Mouse (Mus musculus) heart, adult 2 months (tissue): Measurements from ENCODE around the gene Nlrp4c.
A peak's percentile ranks its signal among the peaks of the same experiment; 100 is the strongest.

ENCODE experiments used
- CTCF ChIP-seq: fragments of 200-600 bp; IDR thresholded peaks from 2 replicates; pipeline ENCODE4 v1.8.1; 2022; ENCODE audit warnings: antibody characterized with exemption, mild to moderate bottlenecking, moderate library complexity
- EP300 ChIP-seq: fragments of 200-500 bp; IDR thresholded peaks from 2 replicates; pipeline ENCODE4 v1.6.1; 2011; ENCODE audit warnings: low read depth, low read length, control low read depth; ENCODE audit not compliant: insufficient read depth
- POLR2A ChIP-seq: fragments of 200-500 bp; IDR thresholded peaks from 2 replicates; pipeline ENCODE4 v1.6.1; 2011; ENCODE audit warnings: mild to moderate bottlenecking, low read depth, low read length, control low read depth; ENCODE audit not compliant: insufficient read depth

DNA sequence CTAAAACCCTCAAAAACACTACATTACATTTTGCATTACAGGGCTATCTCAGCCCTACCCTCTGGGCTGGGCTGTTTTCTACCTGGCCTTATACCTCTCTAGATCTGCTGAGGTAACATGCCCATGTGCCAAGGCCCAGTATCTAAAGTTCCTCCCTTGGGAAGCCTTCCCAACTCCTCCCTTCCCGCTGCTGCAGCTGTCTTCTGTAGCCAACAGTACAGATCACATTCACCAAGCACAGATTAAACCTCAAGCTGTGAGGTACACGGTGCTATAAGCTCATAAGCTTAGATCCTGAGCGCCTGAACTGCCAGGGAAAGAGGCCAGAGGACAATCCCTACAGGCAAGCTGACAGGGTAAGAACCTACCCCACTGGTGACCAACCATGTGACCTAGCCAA is 107.1 kb downstream of the Nlrp4c start:
- 0 out of 2 replicates have a peak, but pooled peaks have one; percentile 11 for TF ChIP-seq EP300
- no peak for TF ChIP-seq POLR2A
- no peak for TF ChIP-seq CTCF
